Mouse (Mus musculus): ENCODE results near the gene Adrb1. TPM values are rescaled to one million over a fixed set of nuclear protein-coding genes. Genes with fewer than 3 reads are reported as not detected.

Gene Adrb1
- polyA plus RNA-seq, 1 experiment from 2014 or later = 1.0 TPM

DNA sequence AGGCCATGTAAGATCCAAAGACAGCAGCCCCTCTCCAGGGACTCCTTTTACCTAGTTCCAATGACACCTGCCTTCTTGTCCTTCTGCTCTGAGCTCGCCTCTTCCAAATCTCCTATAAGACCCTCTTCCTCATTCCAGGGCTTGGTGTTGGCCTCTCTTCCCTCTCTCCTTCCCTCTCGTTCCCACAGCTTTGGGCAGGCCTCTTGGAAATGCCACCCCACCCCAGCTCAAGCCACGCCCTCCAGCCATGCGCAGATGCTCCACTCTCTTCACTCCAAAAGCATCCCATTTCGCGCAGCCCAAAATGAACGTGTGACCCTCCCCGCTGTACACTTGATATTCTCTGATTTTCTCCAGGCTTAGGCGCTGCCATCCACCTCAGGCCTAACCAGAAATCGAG, 34.3 kb upstream of the Adrb1 start:
- H3K27me3 ChIP-seq (replicated peaks; ENCODE audit: control insufficient read depth, insufficient read depth, low read length) = no peaks in the 10 kb centered on the region
- no peaks in the 10 kb centered on the region; the same call in 1 of the 2 replicates for H3K36me3 ChIP-seq (ENCODE audit: control insufficient read depth, insufficient read depth)
- H3K4me2 ChIP-seq (replicated peaks; ENCODE audit: low read depth) = no peak overlapping the region
- no peak overlapping the region for H3K4me3 ChIP-seq (ENCODE audit: low read depth, low read length)
- H3K27ac ChIP-seq (ENCODE audit: low read depth, low read length) = no peak overlapping the region
- H3K9me3 ChIP-seq (ENCODE audit: control insufficient read depth) = no peaks in the 10 kb centered on the region
- H3K9ac ChIP-seq (ENCODE audit: low read depth, low read length) = no peak overlapping the region
- H3K4me1 ChIP-seq (replicated peaks; ENCODE audit: control insufficient read depth, insufficient read depth, low read length) = peaks cover 7% of the 10 kb centered on the region
- no peak for TF ChIP-seq CTCF (IDR thresholded peaks at IDR 0.05; ENCODE audit: low read depth)
- no peak for ATAC-seq
- WGBS = 81% methylated on average over 10 of the region's 10 CpGs

DNA sequence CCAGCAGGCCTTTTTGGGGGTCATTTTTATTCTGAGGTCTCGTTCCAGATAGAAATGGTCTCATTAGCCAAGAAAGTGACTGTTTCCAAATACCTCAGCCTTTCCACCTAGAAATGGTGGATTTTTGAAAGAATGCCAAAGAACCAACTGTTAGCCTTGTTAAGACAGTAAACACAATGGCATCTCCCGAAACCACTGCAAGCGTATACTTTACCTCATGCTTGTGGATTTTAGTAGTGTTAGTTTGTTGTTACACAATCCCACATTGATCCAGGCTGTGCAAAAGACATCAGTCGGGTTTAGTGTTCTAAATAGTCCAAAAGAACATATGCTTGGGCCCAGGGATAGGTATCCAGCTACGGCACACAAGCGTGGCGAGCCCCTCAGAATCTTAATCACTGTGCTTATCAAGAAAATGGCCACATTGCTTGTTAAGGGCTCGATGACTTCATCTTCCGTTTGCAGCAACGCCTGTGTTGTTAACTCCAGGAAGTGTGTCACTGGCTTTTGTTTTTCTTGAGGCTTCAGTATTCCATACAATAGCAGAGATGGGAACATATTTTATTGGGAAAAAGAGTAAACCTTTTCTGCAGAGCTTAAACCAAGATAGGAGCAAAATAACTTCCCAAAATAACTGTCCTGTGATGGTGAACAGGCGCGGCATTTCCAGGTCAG, 33.2 kb upstream of the Adrb1 start:
- no peak for TF ChIP-seq CTCF (IDR thresholded peaks at IDR 0.05; ENCODE audit: low read depth)
- Histone ChIP-seq H3K4me2 (replicated peaks; ENCODE audit: low read depth) (no peak overlapping the region), H3K27me3 (replicated peaks; ENCODE audit: control insufficient read depth, insufficient read depth, low read length) (no peaks in the 10 kb centered on the region), H3K4me1 (replicated peaks; ENCODE audit: control insufficient read depth, insufficient read depth, low read length) (peaks cover 7% of the 10 kb centered on the region), H3K27ac (ENCODE audit: low read depth, low read length) (no peak overlapping the region), H3K9me3 (ENCODE audit: control insufficient read depth) (no peaks in the 10 kb centered on the region), H3K36me3 (ENCODE audit: control insufficient read depth, insufficient read depth) (no peaks in the 10 kb centered on the region; the same call in 1 of the 2 replicates), H3K9ac (ENCODE audit: low read depth, low read length) (no peak overlapping the region), H3K4me3 (ENCODE audit: low read depth, low read length) (no peak overlapping the region)
- 64% methylated on average over 12 of the region's 12 CpGs for WGBS
- no peak for ATAC-seq

DNA sequence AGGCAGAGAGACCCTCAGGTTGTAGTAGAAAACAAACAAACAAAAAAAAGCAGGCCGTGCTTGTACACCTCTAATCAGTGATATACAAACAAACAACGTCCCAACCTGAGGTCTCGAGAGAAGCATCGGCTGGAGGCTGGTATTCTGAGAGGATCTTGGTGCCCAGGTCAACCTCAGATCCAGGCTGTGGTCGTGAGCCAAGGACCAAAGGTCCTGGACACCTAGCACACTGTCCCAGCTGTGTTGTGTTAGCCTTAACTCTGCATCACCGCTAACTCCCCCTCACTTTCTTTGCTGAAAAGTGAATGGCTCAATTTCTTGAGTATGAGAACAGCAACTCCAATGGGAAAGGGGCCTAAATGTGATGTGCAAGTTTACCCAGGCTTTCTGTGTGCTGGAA, 32.5 kb upstream of the Adrb1 start:
- Histone ChIP-seq H3K4me1 (replicated peaks; ENCODE audit: control insufficient read depth, insufficient read depth, low read length) (peaks cover 7% of the 10 kb centered on the region), H3K36me3 (ENCODE audit: control insufficient read depth, insufficient read depth) (no peaks in the 10 kb centered on the region; the same call in 1 of the 2 replicates), H3K4me2 (replicated peaks; ENCODE audit: low read depth) (no peak overlapping the region), H3K27me3 (replicated peaks; ENCODE audit: control insufficient read depth, insufficient read depth, low read length) (no peaks in the 10 kb centered on the region), H3K27ac (ENCODE audit: low read depth, low read length) (no peak overlapping the region), H3K9me3 (ENCODE audit: control insufficient read depth) (no peaks in the 10 kb centered on the region), H3K9ac (ENCODE audit: low read depth, low read length) (no peak overlapping the region), H3K4me3 (ENCODE audit: low read depth, low read length) (no peak overlapping the region)
- ATAC-seq = no peak
- 76% methylated on average over 6 of the region's 6 CpGs for WGBS
- TF ChIP-seq CTCF (IDR thresholded peaks at IDR 0.05; ENCODE audit: low read depth) = no peak

DNA sequence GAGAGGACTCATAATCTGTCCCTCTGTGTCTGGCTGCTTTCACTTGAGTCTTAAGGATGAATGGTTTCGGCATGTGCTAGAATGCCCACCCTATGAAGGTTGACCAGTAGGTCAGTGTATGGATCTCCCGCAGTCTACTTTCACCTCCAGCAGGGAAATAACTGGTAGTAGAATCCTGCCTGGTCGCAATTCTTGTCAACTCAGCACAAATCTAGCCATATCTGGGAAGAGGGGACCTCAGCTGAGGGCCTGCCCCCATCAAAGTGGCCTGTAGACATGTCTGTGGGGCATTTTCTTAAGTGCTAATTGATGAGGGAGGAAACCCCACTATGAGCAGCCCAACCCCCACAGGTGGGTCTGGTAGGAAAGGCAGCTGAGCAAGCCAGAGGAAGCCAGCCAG, 30.9 kb upstream of the Adrb1 start:
- 93% methylated on average over 3 of the region's 3 CpGs for WGBS

DNA sequence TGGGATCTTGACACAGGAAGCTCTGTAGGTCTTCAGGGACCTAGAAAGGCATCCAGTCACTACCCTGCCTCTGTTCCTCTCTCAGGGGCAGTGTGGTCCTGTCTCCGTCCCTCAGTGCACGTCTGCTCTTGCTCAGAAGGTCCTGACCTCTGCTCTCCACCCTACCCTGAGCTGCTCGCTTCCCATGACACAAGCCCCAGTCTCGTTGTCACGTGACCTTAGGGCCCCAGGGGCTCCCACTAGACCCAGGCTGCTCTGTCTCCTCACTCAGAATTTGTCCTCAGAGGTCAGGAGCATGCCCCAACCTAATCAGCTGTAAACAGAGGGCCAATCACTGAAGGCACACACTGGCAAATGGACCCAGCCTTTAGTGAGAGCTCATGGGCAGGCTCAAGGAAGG, 29.5 kb upstream of the Adrb1 start:
- no peak for ATAC-seq
- H3K27ac ChIP-seq (ENCODE audit: low read depth, low read length) = no peak overlapping the region
- H3K4me1 ChIP-seq (replicated peaks; ENCODE audit: control insufficient read depth, insufficient read depth, low read length) = peaks cover 7% of the 10 kb centered on the region
- no peak overlapping the region for H3K4me3 ChIP-seq (ENCODE audit: low read depth, low read length)
- TF ChIP-seq CTCF (IDR thresholded peaks at IDR 0.05; ENCODE audit: low read depth) = no peak
- H3K27me3 ChIP-seq (replicated peaks; ENCODE audit: control insufficient read depth, insufficient read depth, low read length) = no peaks in the 10 kb centered on the region
- H3K36me3 ChIP-seq (ENCODE audit: control insufficient read depth, insufficient read depth) = no peaks in the 10 kb centered on the region; the same call in 1 of the 2 replicates
- no peak overlapping the region for H3K4me2 ChIP-seq (replicated peaks; ENCODE audit: low read depth)
- no peaks in the 10 kb centered on the region for H3K9me3 ChIP-seq (ENCODE audit: control insufficient read depth)
- WGBS = 43% methylated on average over 5 of the region's 5 CpGs
- no peak overlapping the region for H3K9ac ChIP-seq (ENCODE audit: low read depth, low read length)

More for the DNA sequence above, 30.9 kb upstream of the Adrb1 start:
- Histone ChIP-seq H3K4me3 (ENCODE audit: low read depth, low read length) (no peak overlapping the region), H3K36me3 (ENCODE audit: control insufficient read depth, insufficient read depth) (no peaks in the 10 kb centered on the region; the same call in 1 of the 2 replicates), H3K4me1 (replicated peaks; ENCODE audit: control insufficient read depth, insufficient read depth, low read length) (peaks cover 7% of the 10 kb centered on the region), H3K9me3 (ENCODE audit: control insufficient read depth) (no peaks in the 10 kb centered on the region), H3K27me3 (replicated peaks; ENCODE audit: control insufficient read depth, insufficient read depth, low read length) (no peaks in the 10 kb centered on the region), H3K9ac (ENCODE audit: low read depth, low read length) (no peak overlapping the region), H3K4me2 (replicated peaks; ENCODE audit: low read depth) (no peak overlapping the region), H3K27ac (ENCODE audit: low read depth, low read length) (no peak overlapping the region)
- ATAC-seq = no peak
- no peak for TF ChIP-seq CTCF (IDR thresholded peaks at IDR 0.05; ENCODE audit: low read depth)

DNA sequence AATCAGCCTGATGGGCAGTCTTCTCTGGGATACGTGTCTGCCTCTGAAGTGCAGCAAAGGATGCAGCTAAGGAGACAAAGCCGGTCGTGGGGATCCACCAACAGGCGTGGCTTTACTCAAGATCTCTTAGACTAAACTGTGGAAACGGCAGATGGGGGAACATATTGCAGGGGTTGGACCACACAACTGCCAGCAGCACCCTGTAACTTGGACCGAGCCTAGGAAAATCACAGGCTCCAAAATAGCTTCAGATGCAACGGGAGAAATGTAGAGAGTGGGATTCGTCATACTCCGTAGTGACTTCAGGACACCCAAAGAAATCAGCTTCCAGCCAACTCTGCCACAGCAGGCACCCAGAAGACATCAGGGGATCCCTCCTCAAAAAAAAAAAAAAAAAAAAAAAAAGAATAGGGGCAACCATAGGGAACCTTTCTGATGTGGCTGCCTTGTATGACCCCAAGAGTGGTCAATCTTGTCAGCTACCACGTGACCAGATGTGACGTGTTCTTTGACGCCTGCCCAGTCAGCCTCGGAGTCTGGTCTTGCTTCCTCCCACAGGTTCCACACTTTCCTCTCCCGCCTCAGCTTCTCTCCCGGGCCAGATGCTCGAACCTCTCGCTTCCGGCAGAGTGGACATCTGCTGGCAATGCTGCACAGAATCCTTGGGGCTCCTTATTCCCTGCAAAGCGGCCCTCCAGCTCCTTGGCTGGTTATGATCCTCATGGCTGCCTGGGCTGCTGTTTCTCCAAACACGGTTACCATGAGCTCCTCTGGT, 24.4 kb upstream of the Adrb1 start:
- 90% methylated on average over 20 of the region's 20 CpGs for WGBS
- Histone ChIP-seq H3K27me3 (replicated peaks; ENCODE audit: control insufficient read depth, insufficient read depth, low read length) (no peaks in the 10 kb centered on the region), H3K4me2 (replicated peaks; ENCODE audit: low read depth) (no peak overlapping the region), H3K4me3 (ENCODE audit: low read depth, low read length) (no peak overlapping the region), H3K9me3 (ENCODE audit: control insufficient read depth) (no peaks in the 10 kb centered on the region), H3K4me1 (replicated peaks; ENCODE audit: control insufficient read depth, insufficient read depth, low read length) (0 out of 2 replicates have a peak, but pooled peaks cover 3% of the 10 kb centered on the region), H3K36me3 (ENCODE audit: control insufficient read depth, insufficient read depth) (no peaks in the 10 kb centered on the region), H3K27ac (ENCODE audit: low read depth, low read length) (no peak overlapping the region), H3K9ac (ENCODE audit: low read depth, low read length) (no peak overlapping the region)
- no peak for ATAC-seq
- TF ChIP-seq CTCF (IDR thresholded peaks at IDR 0.05; ENCODE audit: low read depth) = no peak

Measured in intestine, postnatal 0 days (tissue).